Mouse (Mus musculus) left cerebral cortex, adult 11 months (tissue): Measurements from ENCODE around the gene Aqp6.

Source experiments
- DNase-seq: peaks from one replicate; pipeline ENCODE4 v3.0.0; 2022; ENCODE audit warnings: low spot score

The Aqp6 gene

GRCm38 (mm10) chr15:99648326-99648725 lies 47.1 kb downstream of the Aqp6 start:
- DNase-seq, result no peak

GRCm38 (mm10) chr15:99649067-99649761 lies 48.0 kb downstream of the Aqp6 start:
- no peak for DNase-seq

GRCm38 (mm10) chr15:99650304-99650703 lies 49.1 kb downstream of the Aqp6 start:
- no peak for DNase-seq

GRCm38 (mm10) chr15:99651163-99651872 lies 50.1 kb downstream of the Aqp6 start, which contains the start of gene Racgap1:
Racgap1 (minus strand) TSS chr15:99651656.
- peak; percentile 93 for DNase-seq

- DNase-seq, result no peak
Observed at GRCm38 (mm10) chr15:99651984-99652872, 51.0 kb downstream of the Aqp6 start.

- no peak for DNase-seq
Observed at GRCm38 (mm10) chr15:99653291-99653690, 52.1 kb downstream of the Aqp6 start.

- no peak for DNase-seq
Observed at GRCm38 (mm10) chr15:99653876-99654275, 52.7 kb downstream of the Aqp6 start.
